Mouse (Mus musculus) lung, adult 2 months (tissue): ENCODE measurements around the gene Mfrp.

Experiments used
- CTCF ChIP-seq: fragments of 200-500 bp; IDR thresholded peaks from 2 replicates; pipeline ENCODE4 v1.5.1; 2011; ENCODE audit warnings: mild to moderate bottlenecking, low read length, control low read depth; ENCODE audit not compliant: insufficient read depth
- POLR2A ChIP-seq: fragments of 200-500 bp; IDR thresholded peaks from 2 replicates; pipeline ENCODE4 v1.6.1; 2011; ENCODE audit warnings: low read depth, mild to moderate bottlenecking, control low read depth, low read length, borderline replicate concordance; ENCODE audit errors: extremely low read depth

DNA sequence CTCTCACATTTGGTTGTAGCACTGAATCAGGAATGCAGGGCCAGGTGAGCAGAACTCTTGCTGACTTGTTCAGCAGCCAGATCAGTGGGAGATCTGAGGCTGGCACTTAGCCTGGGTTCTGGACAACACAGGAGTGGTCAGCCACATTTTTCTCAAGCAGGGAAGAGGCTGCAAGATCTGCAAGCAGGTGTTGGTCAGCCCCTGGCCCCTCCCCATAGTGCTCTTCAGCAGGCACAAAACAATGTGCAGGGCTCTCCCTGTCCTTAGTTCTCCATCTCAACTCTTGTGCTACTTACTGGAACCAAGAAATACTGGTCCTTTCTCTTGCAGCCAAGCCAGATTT, 43.2 kb downstream of the Mfrp start:
- TF ChIP-seq CTCF (no peak), POLR2A (no peak)
